Mouse (Mus musculus) kidney, postnatal 4 days (tissue): ENCODE data around the gene Grrp1.

Source experiments
- DNase-seq, 2 experiments: peaks; one replicate each; pipeline ENCODE4 v3.0.0; 2021; ENCODE audit warnings: mixed read lengths in 2 of 2

Gene Grrp1

DNA sequence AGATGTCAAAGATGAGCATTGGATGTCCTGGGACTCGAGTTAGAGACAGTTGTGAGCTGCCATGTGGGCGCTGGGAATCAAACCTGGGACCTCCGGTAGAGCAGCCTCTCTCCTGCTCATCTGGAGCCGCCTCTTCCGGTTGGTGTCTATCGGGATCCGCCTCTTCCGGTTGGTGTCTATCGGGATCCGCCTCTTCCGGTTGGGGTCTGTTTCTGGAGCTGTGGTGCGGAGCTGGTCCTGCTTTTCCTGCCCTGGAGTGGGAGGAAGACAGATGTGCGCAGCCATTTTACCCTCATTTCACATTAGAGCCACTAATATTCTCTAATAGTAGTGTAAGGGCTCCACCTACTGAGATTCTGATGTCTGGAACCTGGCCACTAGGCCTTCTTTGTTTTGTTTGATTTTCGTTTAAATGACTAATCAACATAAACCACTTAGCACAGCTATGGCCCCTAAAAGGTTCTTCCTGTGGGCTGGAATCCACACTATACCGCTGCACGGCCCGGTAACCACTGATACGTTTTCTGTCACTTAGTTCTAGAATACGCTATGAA, 14.3 kb upstream of the Grrp1 start:
- no peak for DNase-seq

DNA sequence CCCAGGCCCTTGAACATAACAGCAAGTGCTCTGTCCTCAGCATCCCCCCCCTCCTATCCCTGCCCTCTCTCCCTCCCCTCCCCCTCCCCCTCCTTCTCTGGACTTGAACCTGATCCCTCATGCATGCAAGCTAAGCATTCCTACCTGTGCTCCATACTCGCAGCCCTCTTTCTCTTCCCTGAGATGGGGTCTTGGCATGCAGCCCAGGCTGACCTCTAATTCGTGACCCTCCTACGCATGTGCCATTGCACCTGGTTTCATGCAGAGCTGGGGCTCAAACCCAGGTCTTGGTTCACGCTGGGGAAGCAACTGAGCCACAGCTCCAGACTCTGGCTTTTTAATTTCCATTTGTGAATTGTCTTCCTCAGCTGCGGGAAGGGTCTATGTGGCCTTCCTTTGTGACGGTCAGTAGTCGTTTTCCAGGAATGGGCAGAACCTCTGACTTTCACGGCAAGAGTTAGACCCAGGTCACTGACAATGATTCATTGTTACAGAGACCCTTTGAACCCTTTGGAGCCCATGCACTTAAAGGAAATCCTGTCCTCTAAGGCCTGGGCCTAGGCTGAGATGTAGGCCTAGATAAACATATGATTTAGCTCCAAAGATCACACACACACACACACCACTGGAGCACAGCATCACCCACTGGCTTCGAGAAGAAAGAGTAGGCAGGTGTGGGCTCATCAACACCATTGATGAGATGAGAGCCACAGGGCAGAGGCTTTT, 12.1 kb upstream of the Grrp1 start:
- peak; percentile 27 to 38 for DNase-seq

DNA sequence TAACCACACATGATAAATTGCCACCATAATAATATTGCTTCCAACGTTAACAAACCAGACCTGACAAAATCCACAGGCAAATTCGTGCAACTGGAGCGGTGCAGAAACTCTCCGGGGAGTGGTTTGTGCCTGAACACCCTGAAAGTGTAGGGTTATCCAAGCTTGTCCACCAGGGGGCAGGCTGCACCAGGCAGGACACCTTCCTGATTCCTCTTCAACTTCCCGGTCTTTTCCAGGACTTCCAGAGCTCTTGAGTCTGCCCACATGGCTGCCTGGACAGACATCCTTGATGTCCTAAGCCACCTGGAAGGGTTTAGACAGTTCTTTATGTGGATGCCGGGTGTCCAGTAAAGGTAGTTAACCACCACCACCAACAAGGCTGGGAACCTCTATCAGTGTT, 9.3 kb upstream of the Grrp1 start:
- peak; percentile 85 to 89 for DNase-seq

GRCm38 (mm10) chr4:134258354-134258753, 4.4 kb upstream of the Grrp1 start:
- peak in 1 of 2 experiments; percentile 49 for DNase-seq

DNA sequence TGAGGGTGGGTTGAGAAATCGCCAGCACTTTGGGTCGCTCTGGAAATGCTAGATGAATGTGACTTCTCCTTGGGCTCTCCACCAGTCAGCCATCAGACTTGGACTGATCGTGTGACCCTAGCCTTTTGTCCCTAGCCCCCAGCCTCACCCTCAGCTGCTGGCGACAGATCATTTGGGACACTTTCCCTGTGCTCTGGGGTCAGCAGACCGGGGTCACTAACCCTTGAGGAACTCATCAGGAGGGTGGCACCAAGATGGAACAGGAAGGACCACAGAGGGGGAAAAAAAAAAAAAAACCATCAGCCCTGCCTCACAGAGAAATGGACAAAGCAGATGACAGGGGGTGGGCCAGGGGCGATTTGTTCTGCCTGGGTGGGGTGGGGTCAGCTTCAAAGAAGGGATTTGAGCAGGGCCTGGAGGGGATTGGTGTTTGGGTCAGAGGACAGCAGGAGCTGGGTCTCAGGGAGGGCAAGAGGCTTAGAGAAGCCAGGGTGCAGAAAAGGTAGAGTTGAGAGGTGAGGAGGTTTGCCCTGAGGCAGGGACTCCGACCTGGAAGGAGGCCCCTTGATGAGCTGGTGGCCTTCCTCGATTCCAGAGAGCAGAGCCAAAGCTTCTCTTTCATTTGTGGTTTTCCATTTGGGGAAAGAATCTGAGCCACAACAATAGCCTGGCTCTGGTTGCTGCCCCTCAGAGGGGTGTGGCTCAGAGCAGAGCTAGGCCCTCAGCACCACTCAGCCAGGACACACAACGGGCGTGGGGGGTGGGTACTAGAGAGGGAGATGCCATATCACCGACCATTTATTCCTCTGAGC, 3.5 kb upstream of the Grrp1 start:
- no peak for DNase-seq

GRCm38 (mm10) chr4:134256407-134257197, 2.7 kb upstream of the Grrp1 start:
- peak; percentile 35 to 54 for DNase-seq

GRCm38 (mm10) chr4:134255854-134256253, 1.9 kb upstream of the Grrp1 start:
- DNase-seq: peak; percentile 28 to 56

- DNase-seq: no peak
Observed at GRCm38 (mm10) chr4:134254835-134255234, 929 bp upstream of the Grrp1 start.

DNA sequence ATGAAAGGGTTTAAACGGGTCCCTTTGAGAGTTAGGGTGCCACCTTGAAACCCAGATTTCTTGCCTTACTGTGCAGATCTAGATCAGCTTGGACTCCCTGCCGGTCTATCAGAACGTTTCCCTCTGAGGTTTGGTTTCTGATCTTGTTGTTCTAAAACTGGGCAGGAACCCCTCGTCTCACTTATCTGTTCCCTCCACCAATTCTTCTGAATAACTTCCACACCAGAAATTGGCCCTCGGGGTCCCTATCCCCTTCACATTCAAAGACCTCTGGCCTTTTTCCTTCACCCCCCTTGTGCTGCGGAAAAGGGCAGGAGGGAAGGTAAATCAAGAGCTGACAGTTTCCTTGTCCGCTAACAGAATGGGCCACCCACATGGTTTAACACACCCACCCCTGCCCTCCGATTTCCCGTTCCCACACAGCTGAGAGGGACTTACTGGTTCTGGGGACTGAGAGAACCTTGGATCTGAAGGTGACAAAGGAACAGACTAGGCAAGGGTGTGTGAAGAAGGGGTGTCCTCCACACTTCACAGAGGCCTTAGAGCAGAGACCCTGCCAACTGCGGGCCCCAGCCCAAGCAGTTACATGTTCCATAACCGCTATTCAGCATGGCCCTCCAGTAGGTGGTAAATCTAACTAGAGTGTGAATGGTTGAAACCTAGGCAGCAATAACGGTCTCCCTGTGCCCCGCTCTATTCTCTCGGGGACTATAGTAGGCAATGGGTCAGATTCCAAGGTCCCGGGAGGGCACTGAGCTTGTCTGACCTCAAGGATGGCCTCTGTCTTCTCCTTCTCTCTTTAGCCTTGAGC, 790 bp downstream of the Grrp1 start:
- peak in 1 of 2 experiments; percentile 55 for DNase-seq

DNA sequence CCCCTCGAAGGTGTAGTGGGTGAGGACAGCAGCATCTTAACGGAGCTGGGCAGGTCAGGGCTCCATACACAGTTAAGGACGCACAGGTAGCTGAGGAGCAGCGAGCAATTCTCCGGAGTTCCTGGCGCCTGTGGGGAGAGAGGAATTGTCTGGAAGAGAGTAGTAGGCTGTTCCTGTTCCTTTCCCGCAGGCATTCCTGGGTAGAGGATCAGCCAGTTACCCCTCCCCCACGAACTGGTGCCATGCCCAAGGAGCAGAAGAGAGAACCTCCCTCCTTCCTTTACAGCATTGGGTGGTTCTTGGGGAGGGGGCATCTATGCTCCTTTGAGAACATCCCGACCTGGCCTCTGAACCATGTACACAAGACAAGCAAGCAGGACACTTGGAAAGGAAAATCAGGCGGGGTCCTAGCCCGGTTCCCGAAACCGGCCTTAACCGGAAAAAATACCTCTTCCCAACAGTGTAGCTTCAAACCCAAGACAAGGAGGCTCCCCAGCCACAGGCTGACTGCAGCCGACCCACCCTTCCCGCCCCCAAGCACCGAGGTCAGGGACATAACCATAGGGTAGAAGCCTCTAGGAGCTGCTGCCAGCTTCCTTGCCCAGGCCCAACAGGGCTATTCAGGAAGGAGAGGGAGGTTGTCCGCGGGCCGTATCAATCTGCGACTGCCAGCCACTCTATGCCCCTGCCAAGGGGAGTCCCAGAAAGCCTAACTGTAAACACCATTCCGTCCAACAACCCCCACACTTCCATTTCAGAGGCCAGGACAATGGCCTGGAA, 1.6 kb downstream of the Grrp1 start:
- peak in 1 of 2 experiments; percentile 54 for DNase-seq

GRCm38 (mm10) chr4:134251241-134252130, 2.4 kb downstream of the Grrp1 start:
- DNase-seq: peak; percentile 49 to 62

DNA sequence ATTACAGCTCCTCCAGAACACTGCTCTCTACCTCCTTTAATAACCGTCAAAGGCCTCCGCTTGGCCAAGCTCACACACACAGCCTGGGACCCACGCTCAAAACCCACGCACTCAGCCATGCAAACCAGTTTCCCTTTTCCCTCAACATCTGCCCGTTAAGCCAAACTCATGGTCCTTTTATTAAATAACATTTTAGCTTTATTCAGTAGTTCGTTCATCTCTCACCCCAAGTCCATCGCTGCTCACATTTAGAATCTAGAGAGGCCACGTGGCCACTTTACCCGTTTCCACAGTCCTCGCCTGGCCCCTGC, 3.0 kb downstream of the Grrp1 start:
- DNase-seq: no peak

DNA sequence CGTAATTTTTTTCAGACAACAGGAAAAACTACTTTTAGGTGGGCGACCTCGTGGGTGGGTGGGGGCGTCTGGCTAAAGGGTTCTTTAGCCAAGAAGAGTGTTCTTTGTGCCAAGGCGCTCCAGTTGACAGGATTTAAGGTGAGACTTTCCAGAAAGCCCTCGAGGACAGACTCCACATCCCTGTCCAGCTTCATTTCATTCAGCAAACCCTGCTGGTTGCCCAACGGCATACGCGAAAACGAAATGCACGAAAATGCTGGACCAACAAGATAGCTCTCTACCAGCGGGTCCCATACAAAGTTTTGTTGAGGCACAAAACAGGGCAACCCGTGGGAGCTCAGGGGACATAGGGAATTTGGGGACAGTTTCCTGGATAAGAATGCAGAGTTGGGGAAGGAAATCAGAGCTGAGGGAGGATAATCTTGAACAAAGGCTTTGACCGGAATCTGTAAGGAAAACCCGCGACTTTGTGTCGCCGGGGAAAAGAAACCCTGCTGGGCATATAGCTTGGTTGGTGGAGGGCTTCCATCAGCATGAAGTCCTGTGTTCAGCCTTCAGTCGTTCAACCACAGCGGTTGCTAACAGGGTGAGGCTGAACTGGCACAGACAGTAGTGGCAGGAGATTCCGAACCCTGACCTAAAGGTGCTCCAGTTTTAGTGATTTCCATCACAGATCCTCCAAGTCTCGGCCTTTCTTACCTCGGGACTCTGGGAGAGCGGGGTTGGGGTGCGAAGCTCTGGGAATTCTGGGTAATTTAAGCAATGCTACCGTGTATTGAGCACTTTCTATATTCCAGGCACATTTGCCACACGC, 3.6 kb downstream of the Grrp1 start:
- DNase-seq: peak in 1 of 2 experiments; percentile 24

DNA sequence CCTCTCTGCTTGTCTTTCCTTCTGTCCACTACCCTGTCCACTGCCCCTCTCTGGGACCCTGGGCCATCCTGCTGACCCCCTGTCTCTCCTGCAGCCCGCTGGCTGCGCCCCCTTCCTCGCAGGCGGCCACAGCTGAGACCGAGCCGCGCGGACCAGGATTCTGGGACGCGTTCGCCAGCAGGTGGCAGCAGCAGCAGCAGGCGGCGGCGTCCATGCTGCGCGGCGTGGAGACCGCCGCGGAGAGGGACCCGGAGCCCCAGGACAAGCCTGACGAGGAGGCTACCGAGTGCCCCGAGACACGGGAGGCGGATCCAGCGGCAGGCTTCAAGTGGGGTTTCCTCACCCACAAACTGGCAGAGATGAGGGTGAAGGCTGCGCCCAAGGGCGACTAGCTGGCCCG, 4.3 kb downstream of the Grrp1 start:
- peak; percentile 90 to 91 for DNase-seq

GRCm38 (mm10) chr4:134246719-134247258, 7.1 kb downstream of the Grrp1 start, which contains the start of gene Gm30191:
Gene Gm30191 (plus strand): TSS chr4:134246935.
- DNase-seq: no peak

DNA sequence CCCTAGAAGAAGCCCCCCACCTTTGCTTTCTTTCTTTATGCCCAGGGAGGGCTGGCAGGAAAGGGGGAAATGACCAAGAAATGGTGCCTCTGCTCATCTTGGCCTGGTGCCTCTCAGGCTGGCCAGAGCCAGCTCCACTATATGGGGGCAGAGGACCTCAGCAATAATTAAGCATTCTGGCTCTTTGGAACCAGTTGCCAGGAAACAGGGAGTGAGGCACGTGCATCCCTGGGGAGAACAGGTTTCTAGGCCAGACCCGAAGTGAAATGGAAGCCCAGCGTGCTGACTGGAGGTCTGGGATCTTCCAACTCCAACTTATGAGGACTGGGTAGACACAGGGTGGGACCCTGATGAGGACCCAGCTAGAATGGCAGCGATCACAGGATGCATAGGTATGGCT, 7.7 kb downstream of the Grrp1 start:
- peak in 1 of 2 experiments; percentile 26 for DNase-seq

- DNase-seq: peak; percentile 97
Observed at GRCm38 (mm10) chr4:134245148-134245843, 8.6 kb downstream of the Grrp1 start, which contains the start of gene Zfp593. Gene Zfp593 (minus strand): TSS chr4:134245592.
